Mouse (Mus musculus) limb, embryonic 12.5 days (tissue): ENCODE data around the gene Akr1e1. TPM values are rescaled to one million over a fixed set of nuclear protein-coding genes. Genes with fewer than 3 reads are reported as not detected.

Experiments
- ATAC-seq: fragments of 200-750 bp; cut with Nextera tagmentation; 2 replicates; pipeline ENCODE4 v1.8.0; 2017; ENCODE audit warnings: low read depth, moderate TSS enrichment; ENCODE audit not compliant: insufficient number of reproducible peaks, insufficient read depth, low FRiP score, low TSS enrichment
- H3K27ac ChIP-seq: fragments of 300-500 bp; sonication (generic); 2 replicates; pipeline ENCODE4 v1.5.1; 2016; ENCODE audit warnings: mild to moderate bottlenecking, moderate library complexity
- H3K27me3 ChIP-seq: fragments of 300-500 bp; sonication (generic); 2 replicates; pipeline ENCODE4 v1.6.1; 2016; ENCODE audit warnings: mild to moderate bottlenecking, moderate library complexity
- H3K36me3 ChIP-seq: fragments of 300-500 bp; sonication (generic); 2 replicates; pipeline ENCODE4 v1.6.1; 2016; ENCODE audit warnings: mild to moderate bottlenecking, moderate library complexity
- H3K4me1 ChIP-seq: fragments of 300-500 bp; sonication (generic); replicated peaks from 2 replicates; pipeline ENCODE4 v1.6.1; 2016
- H3K4me2 ChIP-seq: fragments of 300-500 bp; sonication (generic); 2 replicates; pipeline ENCODE4 v1.6.1; 2016; ENCODE audit warnings: mild to moderate bottlenecking, moderate library complexity
- H3K4me3 ChIP-seq: fragments of 300-500 bp; sonication (generic); replicated peaks from 2 replicates; pipeline ENCODE4 v1.5.1; 2016; ENCODE audit warnings: mild to moderate bottlenecking
- H3K9ac ChIP-seq: fragments of 300-500 bp; sonication (generic); replicated peaks from 2 replicates; pipeline ENCODE4 v1.6.1; 2016; ENCODE audit warnings: mild to moderate bottlenecking, moderate library complexity
- H3K9me3 ChIP-seq: fragments of 300-500 bp; sonication (generic); 2 replicates; pipeline ENCODE4 v1.6.1; 2016; ENCODE audit warnings: mild to moderate bottlenecking, moderate library complexity
- WGBS: fragments of 180-500 bp; shearing (Covaris S2); methylation state at CpG from one replicate; pipeline ENCODE4 v1.1.7; 2016; 5-methylcytosine and 5-hydroxymethylcytosine counted together
- polyA plus RNA-seq: library from polyadenylated mRNA; unstranded; fragments of >200 nt; fragmentation: Nextera tagmentation; extraction: Ambion mirVana; gene quantifications from 2 replicates; pipeline ENCODE4 v1.2.1, GENCODE M21; 2016

Gene Akr1e1
- polyA plus RNA-seq, 1 experiment from 2014 or later: 34.3 TPM

- no peaks in the 10 kb centered on the region for H3K27me3 ChIP-seq
- no peak for ATAC-seq
- H3K4me2 ChIP-seq: no peak overlapping the region
- H3K4me1 ChIP-seq: no peaks in the 10 kb centered on the region
- H3K27ac ChIP-seq: no peak overlapping the region
- H3K9me3 ChIP-seq: no peaks in the 10 kb centered on the region
- no peak overlapping the region for H3K9ac ChIP-seq
- no peaks in the 10 kb centered on the region for H3K36me3 ChIP-seq
- H3K4me3 ChIP-seq: no peak overlapping the region
Observed at GRCm38 (mm10) chr13:4560500-4560899, 48.5 kb downstream of the Akr1e1 start.

DNA sequence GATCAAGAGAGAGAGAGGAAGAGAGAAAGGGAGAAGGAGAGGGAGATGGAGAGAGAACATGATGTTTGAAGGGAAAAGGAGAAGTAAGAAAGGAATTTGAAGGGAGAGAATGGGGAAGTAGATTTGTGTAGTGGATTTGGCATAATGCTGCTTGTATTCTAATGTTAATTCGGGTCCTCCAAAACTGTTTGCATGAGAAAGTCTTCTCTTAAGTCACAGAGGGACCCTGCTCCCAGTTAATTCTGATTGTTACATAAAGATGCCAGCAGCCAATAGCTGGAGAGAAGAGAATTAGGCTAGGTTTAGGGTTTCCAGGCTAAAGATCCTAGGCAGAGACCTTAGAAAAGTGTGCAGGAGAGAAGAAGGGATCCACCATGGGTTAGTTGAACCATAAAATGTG, 49.8 kb downstream of the Akr1e1 start:
- H3K27me3 ChIP-seq: no peaks in the 10 kb centered on the region
- H3K27ac ChIP-seq: no peak overlapping the region
- no peak overlapping the region for H3K9ac ChIP-seq
- ATAC-seq: no peak
- no peak overlapping the region for H3K4me3 ChIP-seq
- H3K4me2 ChIP-seq: no peak overlapping the region
- no peaks in the 10 kb centered on the region for H3K36me3 ChIP-seq
- H3K4me1 ChIP-seq: no peaks in the 10 kb centered on the region
- no peaks in the 10 kb centered on the region for H3K9me3 ChIP-seq
- 66% methylated on average over 1 of the region's 1 CpGs for WGBS

Other genes with a start within 250 kb of the Akr1e1 start
- not detected in 2 replicates for gene Akr1c6, start 174.9 kb downstream of the Akr1e1 start, polyA plus RNA-seq
- gene Akr1c20, start 85.8 kb downstream of the Akr1e1 start, polyA plus RNA-seq: not detected in 2 replicates
- gene Akr1c21, start 35.1 kb downstream of the Akr1e1 start, polyA plus RNA-seq: not detected in 2 replicates